Mouse (Mus musculus) midbrain, embryonic 15.5 days (tissue): ENCODE results near the gene Polg2. TPM values are rescaled to one million over a fixed set of nuclear protein-coding genes. Genes with fewer than 3 reads are reported as not detected.
"Not testable (repeated sequence)": the region's sequence is repeated elsewhere in the genome, so short reads cannot be mapped to it uniquely, and the experiment has no call there.

ENCODE experiments used
- ATAC-seq: fragments of 200-750 bp; cut with Nextera tagmentation; replicated peaks from 2 replicates; pipeline ENCODE4 v1.8.0; 2017; ENCODE audit warnings: moderate TSS enrichment
- H3K27ac ChIP-seq: fragments of 300-500 bp; sonication (generic); 2 replicates; pipeline ENCODE4 v1.5.1; 2015; ENCODE audit warnings: mild to moderate bottlenecking, inconsistent platforms
- H3K27me3 ChIP-seq: fragments of 300-500 bp; sonication (generic); replicated peaks from 2 replicates; pipeline ENCODE4 v1.6.1; 2015; ENCODE audit warnings: inconsistent platforms
- H3K36me3 ChIP-seq: fragments of 300-500 bp; sonication (generic); replicated peaks from 2 replicates; pipeline ENCODE4 v1.6.1; 2015; ENCODE audit warnings: inconsistent platforms
- H3K4me1 ChIP-seq: fragments of 300-500 bp; sonication (generic); 2 replicates; pipeline ENCODE4 v1.6.1; 2015; ENCODE audit warnings: inconsistent platforms
- H3K4me2 ChIP-seq: fragments of 300-500 bp; sonication (generic); 2 replicates; pipeline ENCODE4 v1.6.1; 2015; ENCODE audit warnings: inconsistent platforms, mild to moderate bottlenecking, moderate library complexity
- H3K4me3 ChIP-seq: fragments of 300-500 bp; sonication (generic); 2 replicates; pipeline ENCODE4 v1.5.1; 2015; ENCODE audit warnings: mild to moderate bottlenecking, inconsistent platforms
- H3K9ac ChIP-seq: fragments of 300-500 bp; sonication (generic); 2 replicates; pipeline ENCODE4 v1.6.1; 2015; ENCODE audit warnings: mild to moderate bottlenecking, inconsistent platforms
- H3K9me3 ChIP-seq: fragments of 300-500 bp; sonication (generic); 2 replicates; pipeline ENCODE4 v1.6.1; 2016; ENCODE audit warnings: inconsistent platforms
- WGBS: fragments of 180-500 bp; shearing (Covaris S2); methylation state at CpG from one replicate; pipeline ENCODE4 v1.1.7; 2015; ENCODE audit warnings: mixed read lengths; 5-methylcytosine and 5-hydroxymethylcytosine counted together
- polyA plus RNA-seq: library from polyadenylated mRNA; unstranded; fragments of >200 nt; fragmentation: Nextera tagmentation; extraction: Ambion mirVana; gene quantifications from 2 replicates; pipeline ENCODE4 v1.2.1, GENCODE M21; 2015

Gene Polg2
- polyA plus RNA-seq, 1 experiment from 2014 or later = 10.4 TPM

- Histone ChIP-seq H3K9me3 (no peaks in the 10 kb centered on the region), H3K4me3 (no peak overlapping the region), H3K27ac (no peak overlapping the region), H3K4me2 (no peak overlapping the region), H3K4me1 (peaks cover 13% of the 10 kb centered on the region; the same call in 1 of the 2 replicates), H3K27me3 (no peaks in the 10 kb centered on the region), H3K9ac (no peak overlapping the region), H3K36me3 (peaks cover 43% of the 10 kb centered on the region)
- WGBS = 82% methylated on average over 7 of the region's 7 CpGs
- ATAC-seq = no peak
Observed at GRCm38 (mm10) chr11:106816316-106816715, 37.0 kb upstream of the Polg2 start.

DNA sequence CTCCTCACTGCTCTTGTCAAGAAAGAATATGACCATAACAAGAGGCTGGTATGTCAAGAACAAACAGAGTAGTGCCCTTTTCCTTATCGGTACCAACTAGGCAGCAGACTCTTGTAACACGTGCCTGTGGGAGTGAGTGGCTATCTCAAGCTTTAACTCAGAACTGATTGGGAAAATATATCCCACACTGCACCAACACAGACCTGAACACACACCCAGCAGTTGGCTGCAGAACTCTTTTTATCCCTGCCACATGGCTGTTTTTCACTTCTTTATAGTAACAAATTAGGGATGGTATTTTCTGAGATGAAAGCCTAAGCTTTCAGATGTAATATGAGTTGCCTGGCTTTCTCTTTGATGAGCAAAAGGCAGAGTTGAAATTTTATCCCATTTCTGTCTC is 36.4 kb upstream of the Polg2 start:
- Histone ChIP-seq H3K4me2 (no peak overlapping the region), H3K9me3 (no peaks in the 10 kb centered on the region), H3K27ac (no peak overlapping the region), H3K9ac (no peak overlapping the region), H3K4me1 (peaks cover 13% of the 10 kb centered on the region; the same call in 1 of the 2 replicates), H3K4me3 (no peak overlapping the region), H3K27me3 (no peaks in the 10 kb centered on the region), H3K36me3 (peaks cover 43% of the 10 kb centered on the region)
- 97% methylated on average over 2 of the region's 2 CpGs for WGBS
- ATAC-seq = no peak

DNA sequence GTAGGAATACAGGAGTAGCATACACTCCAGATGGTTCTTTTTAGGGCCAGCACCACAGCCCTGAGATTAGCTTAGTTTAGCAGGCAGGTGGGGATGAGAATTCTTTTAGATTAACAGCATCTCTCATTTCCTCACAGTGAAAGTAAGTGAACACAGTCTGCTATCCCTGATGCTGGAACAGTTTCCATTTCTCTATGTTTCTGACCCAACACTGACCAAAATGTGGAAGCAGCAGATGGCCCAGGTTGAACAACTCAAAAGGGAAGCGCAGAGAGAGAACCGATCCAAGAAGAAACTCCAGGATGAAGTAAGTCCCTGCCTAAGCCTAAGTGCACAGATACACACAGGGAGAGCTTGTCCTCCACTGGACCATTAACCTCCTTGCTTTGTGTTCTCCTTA is 36.0 kb upstream of the Polg2 start:
- Histone ChIP-seq H3K9me3 (no peaks in the 10 kb centered on the region), H3K27me3 (no peaks in the 10 kb centered on the region), H3K9ac (no peak overlapping the region), H3K4me3 (no peak overlapping the region), H3K4me1 (peaks cover 13% of the 10 kb centered on the region; the same call in 1 of the 2 replicates), H3K27ac (no peak overlapping the region), H3K4me2 (no peak overlapping the region), H3K36me3 (peaks cover 42% of the 10 kb centered on the region)
- ATAC-seq = no peak
- WGBS = 98% methylated on average over 2 of the region's 2 CpGs

- WGBS = 80% methylated on average over 14 of the region's 14 CpGs
- peaks cover 13% of the 10 kb centered on the region; the same call in 1 of the 2 replicates for H3K4me1 ChIP-seq
Observed at GRCm38 (mm10) chr11:106814601-106815320, 35.4 kb upstream of the Polg2 start.

GRCm38 (mm10) chr11:106812410-106813136 is 33.2 kb upstream of the Polg2 start:
- no peak overlapping the region for H3K4me3 ChIP-seq
- ATAC-seq = no peak
- no peaks in the 10 kb centered on the region for H3K9me3 ChIP-seq
- 91% methylated on average over 7 of the region's 7 CpGs for WGBS
- peaks cover 36% of the 10 kb centered on the region for H3K36me3 ChIP-seq
- no peak overlapping the region for H3K4me2 ChIP-seq
- H3K4me1 ChIP-seq = no peaks in the 10 kb centered on the region
- no peaks in the 10 kb centered on the region for H3K27me3 ChIP-seq
- no peak overlapping the region for H3K9ac ChIP-seq
- H3K27ac ChIP-seq = no peak overlapping the region

More at GRCm38 (mm10) chr11:106814601-106815320, 35.4 kb upstream of the Polg2 start:
- no peaks in the 10 kb centered on the region for H3K27me3 ChIP-seq
- ATAC-seq = no peak
- H3K4me2 ChIP-seq = no peak overlapping the region
- peaks cover 42% of the 10 kb centered on the region for H3K36me3 ChIP-seq
- no peak overlapping the region for H3K27ac ChIP-seq
- H3K4me3 ChIP-seq = no peak overlapping the region
- no peak overlapping the region for H3K9ac ChIP-seq
- H3K9me3 ChIP-seq = no peaks in the 10 kb centered on the region

- H3K4me2 ChIP-seq, ATAC-seq, H3K9ac ChIP-seq, H3K9me3 ChIP-seq, H3K27me3 ChIP-seq, H3K4me1 ChIP-seq, H3K27ac ChIP-seq, H3K4me3 ChIP-seq: not testable (repeated sequence)
- WGBS = 86% methylated on average over 1 of the region's 1 CpGs
- peaks cover 17% of the 10 kb centered on the region; the same call in 1 of the 2 replicates for H3K36me3 ChIP-seq
Observed at GRCm38 (mm10) chr11:106807442-106807841, 28.1 kb upstream of the Polg2 start.

DNA sequence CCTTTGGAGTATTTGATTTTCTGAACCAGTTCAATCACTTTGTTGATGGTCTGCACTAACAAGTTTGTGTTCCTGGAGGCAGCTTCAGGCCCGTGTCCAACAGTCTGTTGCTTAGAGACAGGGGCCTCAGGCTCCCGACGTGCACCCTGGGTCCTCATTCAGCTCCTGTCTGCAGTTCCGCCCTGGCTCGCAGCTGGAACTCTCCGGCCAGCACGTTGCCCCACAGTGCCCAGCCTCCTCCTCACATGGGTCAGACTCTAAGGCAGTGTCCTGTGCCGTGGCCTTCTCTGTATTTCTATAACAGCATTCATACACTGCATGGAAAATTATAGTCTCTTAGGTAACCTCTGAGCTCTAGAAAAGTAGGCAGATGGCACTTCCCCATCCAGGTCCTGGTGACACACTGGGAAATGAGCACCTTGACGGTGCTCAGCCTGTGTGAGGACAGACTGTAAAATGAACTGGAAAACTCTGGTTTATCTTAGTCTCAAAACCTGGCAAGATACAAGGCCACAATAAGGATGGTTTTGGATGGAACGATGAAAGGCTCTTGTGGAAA is 22.8 kb upstream of the Polg2 start:
- no peaks in the 10 kb centered on the region for H3K4me1 ChIP-seq
- no peak overlapping the region for H3K4me3 ChIP-seq
- peaks cover 45% of the 10 kb centered on the region for H3K36me3 ChIP-seq
- 78% methylated on average over 10 of the region's 10 CpGs for WGBS
- no peak overlapping the region for H3K4me2 ChIP-seq
- H3K27ac ChIP-seq = no peak overlapping the region
- no peak overlapping the region for H3K9ac ChIP-seq
- no peaks in the 10 kb centered on the region for H3K9me3 ChIP-seq
- H3K27me3 ChIP-seq = no peaks in the 10 kb centered on the region
- no peak for ATAC-seq

DNA sequence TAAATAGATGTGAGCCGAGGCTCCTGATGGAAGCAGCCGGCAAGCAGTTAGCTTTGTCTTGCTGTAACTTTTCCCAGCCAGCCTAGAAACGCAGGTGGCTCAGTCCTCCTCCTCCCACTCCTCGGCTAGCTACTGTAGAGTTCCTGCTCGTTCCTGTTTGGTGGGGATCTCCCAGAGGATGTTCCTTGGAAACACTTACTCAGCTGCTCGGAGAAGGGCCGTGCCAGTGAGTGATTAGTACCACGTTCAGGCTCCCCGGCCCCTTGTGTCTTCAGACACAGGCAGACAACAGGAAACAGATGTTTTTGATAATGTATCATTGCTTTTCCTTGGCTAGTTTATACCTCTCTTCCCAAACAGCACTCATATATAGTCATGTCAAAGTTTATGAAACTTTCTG is 16.3 kb upstream of the Polg2 start:
- no peak for ATAC-seq
- H3K36me3 ChIP-seq = peaks cover 55% of the 10 kb centered on the region
- no peak overlapping the region for H3K27ac ChIP-seq
- 81% methylated on average over 9 of the region's 9 CpGs for WGBS
- H3K9me3 ChIP-seq = no peaks in the 10 kb centered on the region
- no peak overlapping the region for H3K4me2 ChIP-seq
- no peaks in the 10 kb centered on the region for H3K27me3 ChIP-seq
- peaks cover under 1% of the 10 kb centered on the region for H3K4me1 ChIP-seq
- H3K4me3 ChIP-seq = no peak overlapping the region
- no peak overlapping the region for H3K9ac ChIP-seq

GRCm38 (mm10) chr11:106793846-106794245 is 14.5 kb upstream of the Polg2 start:
- no peak overlapping the region for H3K9ac ChIP-seq
- no peak overlapping the region for H3K27ac ChIP-seq
- no peak overlapping the region for H3K4me3 ChIP-seq
- no peaks in the 10 kb centered on the region for H3K27me3 ChIP-seq
- WGBS = 72% methylated on average over 4 of the region's 4 CpGs
- peaks cover 11% of the 10 kb centered on the region for H3K4me1 ChIP-seq
- no peak for ATAC-seq
- peaks cover 41% of the 10 kb centered on the region for H3K36me3 ChIP-seq
- H3K4me2 ChIP-seq = no peak overlapping the region
- no peaks in the 10 kb centered on the region for H3K9me3 ChIP-seq

DNA sequence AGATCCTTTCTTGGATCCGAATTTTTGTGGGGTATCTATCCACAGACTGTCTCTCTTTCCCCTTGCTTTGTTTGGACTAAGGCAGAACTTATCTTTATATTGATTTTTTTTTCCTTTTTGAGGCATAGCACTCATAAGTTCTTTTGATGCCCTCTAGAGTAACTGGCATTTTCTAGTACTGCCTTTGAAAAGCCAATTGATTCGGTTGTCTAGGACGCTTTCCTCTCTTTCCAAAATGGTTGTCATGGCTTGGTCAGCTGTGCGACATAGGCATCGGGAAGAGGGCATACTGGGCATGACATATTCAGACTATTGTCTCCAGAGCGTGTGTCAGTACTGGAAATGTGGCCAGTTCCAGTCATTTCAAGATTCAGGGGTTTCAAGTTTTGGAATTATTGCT is 10.3 kb upstream of the Polg2 start:
- Histone ChIP-seq H3K4me2 (peak overlapping the region; percentile 72), H3K27ac (peak overlapping the region; percentile 99), H3K36me3 (peaks cover 21% of the 10 kb centered on the region), H3K4me1 (peaks cover 31% of the 10 kb centered on the region), H3K9ac (peak overlapping the region; percentile 85), H3K27me3 (no peaks in the 10 kb centered on the region), H3K9me3 (no peaks in the 10 kb centered on the region), H3K4me3 (peak overlapping the region; percentile 76)
- ATAC-seq = no peak
- WGBS = 0% methylated on average over 6 of the region's 6 CpGs

- H3K27me3 ChIP-seq = no peaks in the 10 kb centered on the region
- H3K4me1 ChIP-seq = peaks cover 34% of the 10 kb centered on the region
- peak within 1 kb of the TSS; percentile 72 for H3K4me2 ChIP-seq
- peak; percentile 96 for ATAC-seq
- peak within 1 kb of the TSS; percentile 98 for H3K9ac ChIP-seq
- H3K27ac ChIP-seq = peak within 1 kb of the TSS; percentile 99
- peaks cover 21% of the 10 kb centered on the region for H3K36me3 ChIP-seq
- WGBS = under 1% methylated on average over 58 of the region's 58 CpGs
- no peaks in the 10 kb centered on the region for H3K9me3 ChIP-seq
- H3K4me3 ChIP-seq = peak within 1 kb of the TSS; percentile 76
Observed at GRCm38 (mm10) chr11:106788775-106789459, 9.6 kb upstream of the Polg2 start, which contains the start of the genes Ddx5 and Cep95. Gene Ddx5, minus strand, starts transcription at chr11:106789185. Gene Cep95, plus strand, starts transcription at chr11:106789252.
